Mouse (Mus musculus): ENCODE measurements around the gene Utf1. TPM values are rescaled to one million over a fixed set of nuclear protein-coding genes. Genes with fewer than 3 reads are reported as not detected.

Utf1 gene
- total RNA-seq, 1 experiment = 147 TPM

DNA sequence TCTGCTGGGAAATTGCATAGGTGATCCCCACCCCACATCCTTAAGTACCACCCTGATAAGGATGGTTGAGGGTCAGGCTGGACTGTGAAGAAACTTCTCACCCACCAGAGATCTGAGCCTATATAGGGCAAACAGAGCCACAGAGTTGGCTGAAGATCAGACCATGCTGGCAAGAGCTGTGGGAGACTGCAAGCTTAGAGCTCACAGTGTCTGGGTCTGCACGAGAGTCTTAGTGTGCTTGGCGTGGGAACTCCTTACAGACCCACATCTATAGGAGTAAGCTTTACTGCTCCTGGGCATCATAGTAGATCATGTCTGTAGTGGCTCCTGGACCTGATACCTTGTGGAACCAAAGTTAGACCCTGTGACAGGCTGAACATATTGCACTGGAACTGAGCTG, 45.0 kb upstream of the Utf1 start:
- no peak for DNase-seq (ENCODE audit: low read depth, low spot score)
- TF ChIP-seq ZNF384 (IDR thresholded peaks at IDR 0.05; ENCODE audit: low read depth, low read length) (no peak), HCFC1 (IDR thresholded peaks at IDR 0.05; ENCODE audit: borderline replicate concordance, insufficient read depth, low read length) (no peak), MAFK (IDR thresholded peaks at IDR 0.05; ENCODE audit: insufficient read depth, low read depth, low read length) (no peak), CHD2 (IDR thresholded peaks at IDR 0.05; ENCODE audit: low read depth, low read length) (no peak), ZC3H11A (IDR thresholded peaks at IDR 0.05; ENCODE audit: borderline replicate concordance, low read depth, low read length) (no peak)
- H3K27ac ChIP-seq (ENCODE audit: insufficient read depth, low read depth, low read length, poor library complexity, severe bottlenecking) = no peak overlapping the region
- in situ Hi-C loops (cut with MboI; ENCODE audit: low sequenced_read_pairs in 2 of 2, unreplicated experiment in 2 of 2) = no loop called here
- no peaks in the 10 kb centered on the region for H3K9me3 ChIP-seq (ENCODE audit: control insufficient read depth, insufficient read depth, low read depth, low read length)
- no peaks in the 10 kb centered on the region for H3K4me1 ChIP-seq (ENCODE audit: control insufficient read depth in 2 of 2, insufficient read depth in 2 of 2, low read length in 2 of 2, poor library complexity in 1 of 2)
- H3K9ac ChIP-seq (ENCODE audit: insufficient read depth, low read depth, low read length, poor library complexity, severe bottlenecking) = no peak overlapping the region
- H3K4me3 ChIP-seq (ENCODE audit: insufficient read depth in 1 of 2, low read depth in 1 of 2, low read length in 2 of 2, poor library complexity in 1 of 2, severe bottlenecking in 1 of 2) = no peak overlapping the region
- H3K36me3 ChIP-seq (ENCODE audit: control insufficient read depth, insufficient read depth, low read length, poor library complexity, severe bottlenecking) = no peaks in the 10 kb centered on the region

DNA sequence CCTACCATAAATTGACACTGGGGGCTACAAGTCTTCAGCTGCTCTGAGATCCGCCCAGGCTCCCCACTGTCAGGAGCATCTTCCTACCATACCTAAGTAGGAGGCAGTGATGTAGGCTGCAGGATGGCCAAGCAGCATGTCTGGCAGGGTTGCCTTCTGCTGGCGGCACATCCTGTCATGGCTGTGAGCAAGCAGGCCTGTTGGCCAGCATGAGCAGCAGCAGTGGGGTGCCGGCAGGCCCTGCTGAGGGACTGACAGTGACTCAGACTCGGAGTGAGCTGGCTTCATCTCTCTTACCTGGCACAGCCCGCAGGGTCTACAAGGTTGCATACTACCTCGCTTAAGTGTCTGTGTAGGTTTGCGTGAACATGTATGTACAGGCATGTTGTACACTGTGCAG, 44.1 kb upstream of the Utf1 start:
- Histone ChIP-seq H3K4me1 (ENCODE audit: control insufficient read depth in 2 of 2, insufficient read depth in 2 of 2, low read length in 2 of 2, poor library complexity in 1 of 2) (no peaks in the 10 kb centered on the region), H3K9me3 (ENCODE audit: control insufficient read depth, insufficient read depth, low read depth, low read length) (no peaks in the 10 kb centered on the region), H3K27ac (ENCODE audit: insufficient read depth, low read depth, low read length, poor library complexity, severe bottlenecking) (no peak overlapping the region), H3K4me3 (ENCODE audit: insufficient read depth in 1 of 2, low read depth in 1 of 2, low read length in 2 of 2, poor library complexity in 1 of 2, severe bottlenecking in 1 of 2) (no peak overlapping the region), H3K36me3 (ENCODE audit: control insufficient read depth, insufficient read depth, low read length, poor library complexity, severe bottlenecking) (no peaks in the 10 kb centered on the region), H3K9ac (ENCODE audit: insufficient read depth, low read depth, low read length, poor library complexity, severe bottlenecking) (no peak overlapping the region)
- no peak for TF ChIP-seq HCFC1 (IDR thresholded peaks at IDR 0.05; ENCODE audit: borderline replicate concordance, insufficient read depth, low read length)
- no peak for TF ChIP-seq MAFK (IDR thresholded peaks at IDR 0.05; ENCODE audit: insufficient read depth, low read depth, low read length)
- in situ Hi-C loops (cut with MboI; ENCODE audit: low sequenced_read_pairs in 2 of 2, unreplicated experiment in 2 of 2) = no loop called here
- no peak for DNase-seq (ENCODE audit: low read depth, low spot score)

DNA sequence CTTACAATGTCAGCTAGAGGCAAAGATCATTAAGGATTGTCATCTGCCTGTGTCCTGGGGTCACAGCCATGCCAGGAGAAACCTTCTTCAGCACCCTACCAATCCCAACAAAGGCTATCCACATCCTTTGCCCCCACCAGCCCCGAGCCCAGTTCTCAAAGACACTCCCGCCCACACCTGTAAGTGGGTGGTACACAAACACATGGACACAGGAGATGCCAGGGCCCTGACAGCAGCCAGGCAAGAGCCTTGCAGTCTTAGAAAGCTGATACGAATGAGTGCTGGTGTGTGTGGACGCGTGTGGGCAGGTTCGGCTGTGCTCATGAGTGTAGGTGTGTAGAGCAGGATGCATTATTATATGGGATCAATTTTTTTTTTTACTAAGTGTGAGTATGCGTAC, 43.1 kb upstream of the Utf1 start:
- no peak overlapping the region for H3K27ac ChIP-seq (ENCODE audit: insufficient read depth, low read depth, low read length, poor library complexity, severe bottlenecking)
- no peaks in the 10 kb centered on the region for H3K36me3 ChIP-seq (ENCODE audit: control insufficient read depth, insufficient read depth, low read length, poor library complexity, severe bottlenecking)
- DNase-seq (ENCODE audit: low read depth, low spot score) = no peak
- no peaks in the 10 kb centered on the region for H3K9me3 ChIP-seq (ENCODE audit: control insufficient read depth, insufficient read depth, low read depth, low read length)
- H3K4me3 ChIP-seq (ENCODE audit: insufficient read depth in 1 of 2, low read depth in 1 of 2, low read length in 2 of 2, poor library complexity in 1 of 2, severe bottlenecking in 1 of 2) = no peak overlapping the region
- in situ Hi-C loops (cut with MboI; ENCODE audit: low sequenced_read_pairs in 2 of 2, unreplicated experiment in 2 of 2) = loop anchor here in 1 of 2 experiments (5.0 kb wide), 2 partner anchors 92 to 167 kb away; partner anchors contain the start of gene Adam8
- H3K4me1 ChIP-seq (ENCODE audit: control insufficient read depth in 2 of 2, insufficient read depth in 2 of 2, low read length in 2 of 2, poor library complexity in 1 of 2) = peaks cover 0 to 3% of the 10 kb centered on the region in 2 experiments; a peak in 1 of 4 replicates
- no peak overlapping the region for H3K9ac ChIP-seq (ENCODE audit: insufficient read depth, low read depth, low read length, poor library complexity, severe bottlenecking)
- TF ChIP-seq ZC3H11A (IDR thresholded peaks at IDR 0.05; ENCODE audit: borderline replicate concordance, low read depth, low read length) (no peak), ZNF384 (IDR thresholded peaks at IDR 0.05; ENCODE audit: low read depth, low read length) (no peak), MAFK (IDR thresholded peaks at IDR 0.05; ENCODE audit: insufficient read depth, low read depth, low read length) (no peak), CHD2 (IDR thresholded peaks at IDR 0.05; ENCODE audit: low read depth, low read length) (no peak), HCFC1 (IDR thresholded peaks at IDR 0.05; ENCODE audit: borderline replicate concordance, insufficient read depth, low read length) (no peak)

DNA sequence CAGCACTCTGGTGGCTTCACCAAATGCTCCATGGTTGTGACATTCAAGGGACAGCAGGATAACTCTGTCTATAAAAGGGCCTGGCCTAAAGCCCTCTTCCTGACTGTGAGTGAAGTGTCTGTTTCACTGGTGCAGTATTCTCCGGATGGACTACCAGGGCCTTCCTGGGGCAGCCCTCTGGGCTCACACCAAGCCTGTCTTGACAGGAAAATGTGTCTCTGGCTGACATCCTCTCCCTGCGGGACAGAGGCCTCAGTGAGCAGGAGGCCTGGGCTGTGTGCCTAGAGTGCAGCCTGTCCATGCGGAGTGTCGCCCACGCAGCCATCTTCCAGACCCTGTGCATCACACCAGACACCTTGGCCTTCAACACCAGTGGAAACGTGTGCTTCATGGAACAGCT, 42.7 kb upstream of the Utf1 start:
- no peak overlapping the region for H3K4me3 ChIP-seq (ENCODE audit: insufficient read depth in 1 of 2, low read depth in 1 of 2, low read length in 2 of 2, poor library complexity in 1 of 2, severe bottlenecking in 1 of 2)
- peaks cover 0 to 4% of the 10 kb centered on the region in 2 experiments; a peak in 1 of 4 replicates for H3K4me1 ChIP-seq (ENCODE audit: control insufficient read depth in 2 of 2, insufficient read depth in 2 of 2, low read length in 2 of 2, poor library complexity in 1 of 2)
- TF ChIP-seq ZNF384 (IDR thresholded peaks at IDR 0.05; ENCODE audit: low read depth, low read length) = no peak
- no peak for TF ChIP-seq HCFC1 (IDR thresholded peaks at IDR 0.05; ENCODE audit: borderline replicate concordance, insufficient read depth, low read length)
- TF ChIP-seq MAFK (IDR thresholded peaks at IDR 0.05; ENCODE audit: insufficient read depth, low read depth, low read length) = no peak
- TF ChIP-seq CHD2 (IDR thresholded peaks at IDR 0.05; ENCODE audit: low read depth, low read length) = no peak
- no peak for TF ChIP-seq ZC3H11A (IDR thresholded peaks at IDR 0.05; ENCODE audit: borderline replicate concordance, low read depth, low read length)
- H3K27ac ChIP-seq (ENCODE audit: insufficient read depth, low read depth, low read length, poor library complexity, severe bottlenecking) = no peak overlapping the region
- no peak overlapping the region for H3K9ac ChIP-seq (ENCODE audit: insufficient read depth, low read depth, low read length, poor library complexity, severe bottlenecking)
- H3K36me3 ChIP-seq (ENCODE audit: control insufficient read depth, insufficient read depth, low read length, poor library complexity, severe bottlenecking) = no peaks in the 10 kb centered on the region
- DNase-seq (ENCODE audit: low read depth, low spot score) = no peak
- H3K9me3 ChIP-seq (ENCODE audit: control insufficient read depth, insufficient read depth, low read depth, low read length) = no peaks in the 10 kb centered on the region
- in situ Hi-C loops (cut with MboI; ENCODE audit: low sequenced_read_pairs in 2 of 2, unreplicated experiment in 2 of 2) = loop anchor here in 1 of 2 experiments (5.0 kb wide), 2 partner anchors 91 to 166 kb away; partner anchors contain the start of gene Adam8

DNA sequence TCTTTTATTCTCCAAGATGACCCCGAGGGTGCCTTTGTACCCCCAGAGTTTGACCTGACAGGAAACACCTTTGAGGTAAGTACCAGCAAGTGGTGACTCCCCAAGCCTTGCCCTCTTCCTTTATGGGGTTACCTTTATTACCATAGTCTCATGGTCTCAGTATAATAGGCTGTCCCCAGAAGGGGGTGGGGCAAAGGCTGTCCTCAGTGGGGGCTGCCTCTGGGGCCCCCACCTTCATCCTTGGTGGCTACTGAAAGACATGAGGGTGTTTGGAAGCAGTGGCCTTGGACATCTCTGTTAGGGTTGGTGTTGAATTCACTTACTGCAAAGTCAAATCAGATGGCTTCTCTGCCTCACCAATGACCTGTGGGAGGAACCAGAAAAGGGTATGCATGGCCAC, 41.6 kb upstream of the Utf1 start:
- H3K9me3 ChIP-seq (ENCODE audit: control insufficient read depth, insufficient read depth, low read depth, low read length) = no peaks in the 10 kb centered on the region
- DNase-seq (ENCODE audit: low read depth, low spot score) = no peak
- no peak overlapping the region for H3K9ac ChIP-seq (ENCODE audit: insufficient read depth, low read depth, low read length, poor library complexity, severe bottlenecking)
- no peaks in the 10 kb centered on the region for H3K36me3 ChIP-seq (ENCODE audit: control insufficient read depth, insufficient read depth, low read length, poor library complexity, severe bottlenecking)
- TF ChIP-seq HCFC1 (IDR thresholded peaks at IDR 0.05; ENCODE audit: borderline replicate concordance, insufficient read depth, low read length) = no peak
- no peak for TF ChIP-seq MAFK (IDR thresholded peaks at IDR 0.05; ENCODE audit: insufficient read depth, low read depth, low read length)
- no peak for TF ChIP-seq CHD2 (IDR thresholded peaks at IDR 0.05; ENCODE audit: low read depth, low read length)
- TF ChIP-seq ZNF384 (IDR thresholded peaks at IDR 0.05; ENCODE audit: low read depth, low read length) = no peak
- no peak for TF ChIP-seq ZC3H11A (IDR thresholded peaks at IDR 0.05; ENCODE audit: borderline replicate concordance, low read depth, low read length)
- peaks cover 0 to 7% of the 10 kb centered on the region in 2 experiments; a peak in 2 of 4 replicates for H3K4me1 ChIP-seq (ENCODE audit: control insufficient read depth in 2 of 2, insufficient read depth in 2 of 2, low read length in 2 of 2, poor library complexity in 1 of 2)
- in situ Hi-C loops (cut with MboI; ENCODE audit: low sequenced_read_pairs in 2 of 2, unreplicated experiment in 2 of 2) = loop anchor here in 1 of 2 experiments (5.0 kb wide), 2 partner anchors 90 to 165 kb away; partner anchors contain the start of gene Adam8
- no peak overlapping the region for H3K4me3 ChIP-seq (ENCODE audit: insufficient read depth in 1 of 2, low read depth in 1 of 2, low read length in 2 of 2, poor library complexity in 1 of 2, severe bottlenecking in 1 of 2)
- H3K27ac ChIP-seq (ENCODE audit: insufficient read depth, low read depth, low read length, poor library complexity, severe bottlenecking) = no peak overlapping the region
